Mouse (Mus musculus) liver, embryonic 11.5 days (tissue): ENCODE results near the gene Plekha6. TPM values are rescaled to one million over a fixed set of nuclear protein-coding genes. Genes with fewer than 3 reads are reported as not detected.

Source experiments
- ATAC-seq: fragments of 200-750 bp; cut with Nextera tagmentation; replicated peaks from 2 replicates; pipeline ENCODE4 v1.8.0; 2017; ENCODE audit warnings: moderate number of reproducible peaks, mild to moderate bottlenecking, moderate TSS enrichment, moderate library complexity; ENCODE audit not compliant: low FRiP score
- DNase-seq: peaks from one replicate; pipeline ENCODE4 v3.0.0-alpha.2; 2017; ENCODE audit warnings: low spot score
- H3K27ac ChIP-seq: fragments of 300-500 bp; sonication (generic); 2 replicates; pipeline ENCODE4 v1.5.1; 2014; ENCODE audit warnings: mild to moderate bottlenecking, low read depth, low read length, control low read depth
- H3K27me3 ChIP-seq: fragments of 300-500 bp; sonication (generic); replicated peaks from 2 replicates; pipeline ENCODE4 v1.6.1; 2014; ENCODE audit warnings: low read length, mixed read lengths; ENCODE audit not compliant: control insufficient read depth, insufficient read depth
- H3K36me3 ChIP-seq: fragments of 300-500 bp; sonication (generic); 2 replicates; pipeline ENCODE4 v1.6.1; 2014; ENCODE audit warnings: mild to moderate bottlenecking, low read length, moderate library complexity, mixed read lengths; ENCODE audit not compliant: control insufficient read depth, insufficient read depth
- H3K4me1 ChIP-seq: fragments of 300-500 bp; sonication (generic); replicated peaks from 2 replicates; pipeline ENCODE4 v1.6.1; 2014; ENCODE audit warnings: low read length, mixed read lengths; ENCODE audit not compliant: control insufficient read depth, insufficient read depth
- H3K4me2 ChIP-seq: fragments of 300-500 bp; sonication (generic); 2 replicates; pipeline ENCODE4 v1.6.1; 2014; ENCODE audit warnings: mild to moderate bottlenecking, control low read depth, moderate library complexity
- H3K4me3 ChIP-seq: fragments of 300-500 bp; sonication (generic); 2 replicates; pipeline ENCODE4 v1.5.1; 2014; ENCODE audit warnings: low read depth, low read length, control low read depth
- H3K9ac ChIP-seq: fragments of 300-500 bp; sonication (generic); 2 replicates; pipeline ENCODE4 v1.6.1; 2014; ENCODE audit warnings: low read depth, low read length, control low read depth
- H3K9me3 ChIP-seq: fragments of 300-500 bp; sonication (generic); 2 replicates; pipeline ENCODE4 v1.6.1; 2016; ENCODE audit warnings: low read length, inconsistent platforms, mixed read lengths; ENCODE audit not compliant: control insufficient read depth
- WGBS: fragments of 180-500 bp; shearing (Covaris S2); extraction: QIAGEN DNeasy Blood & Tissue Kit; methylation state at CpG from one replicate; pipeline ENCODE4 v1.1.7; 2014; 5-methylcytosine and 5-hydroxymethylcytosine counted together
- polyA plus RNA-seq: library from polyadenylated mRNA; unstranded; fragments of >200 nt; fragmentation: Nextera tagmentation; extraction: Ambion mirVana; gene quantifications from 2 replicates; pipeline ENCODE4 v1.2.1, GENCODE M21; 2014

Gene Plekha6
- polyA plus RNA-seq, 1 experiment from 2014 or later = 4.3 TPM

DNA sequence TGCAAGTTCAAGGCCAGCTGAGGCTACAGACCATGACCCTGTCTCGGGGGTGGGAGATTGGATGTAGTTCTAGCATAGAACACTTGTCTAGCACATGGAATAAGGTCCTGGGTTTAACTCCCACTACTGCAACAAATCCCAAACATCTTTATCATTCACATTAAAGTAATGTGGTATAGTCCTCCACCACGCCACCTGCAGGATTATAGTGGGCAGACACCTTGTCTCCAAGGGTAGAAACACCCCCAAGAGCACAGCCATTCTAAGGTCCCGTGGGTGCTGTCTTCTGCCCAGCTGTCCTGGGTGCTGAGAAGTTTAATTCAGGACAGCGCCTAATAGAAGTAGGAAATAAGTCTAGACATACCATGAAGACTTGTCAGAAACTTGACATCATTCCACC, 152.6 kb downstream of the Plekha6 start:
- Histone ChIP-seq H3K9me3 (no peaks in the 10 kb centered on the region), H3K4me1 (peaks cover 6% of the 10 kb centered on the region), H3K4me3 (no peak overlapping the region), H3K4me2 (no peak overlapping the region), H3K36me3 (no peaks in the 10 kb centered on the region), H3K27ac (no peak overlapping the region), H3K27me3 (no peaks in the 10 kb centered on the region), H3K9ac (no peak overlapping the region)
- 75% methylated on average over 4 of the region's 4 CpGs for WGBS
- DNase-seq (no peak), ATAC-seq (no peak)

GRCm38 (mm10) chr1:133317149-133317548, 153.1 kb downstream of the Plekha6 start:
- ATAC-seq = no peak
- WGBS = 68% methylated on average over 1 of the region's 1 CpGs

GRCm38 (mm10) chr1:133321267-133321925, 157.4 kb downstream of the Plekha6 start, which contains the start of gene Kiss1:
TSS of gene Kiss1 (plus strand) at chr1:133321875.
- H3K4me2 ChIP-seq = no peak within 1 kb of the TSS
- H3K9me3 ChIP-seq = no peaks in the 10 kb centered on the region
- H3K27ac ChIP-seq = no peak within 1 kb of the TSS
- DNase-seq (no peak), ATAC-seq (no peak)
- H3K9ac ChIP-seq = no peak within 1 kb of the TSS
- H3K27me3 ChIP-seq = no peaks in the 10 kb centered on the region
- no peaks in the 10 kb centered on the region for H3K36me3 ChIP-seq
- WGBS = 80% methylated on average over 13 of the region's 13 CpGs
- no peaks in the 10 kb centered on the region for H3K4me1 ChIP-seq
- no peak within 1 kb of the TSS for H3K4me3 ChIP-seq

More at GRCm38 (mm10) chr1:133317149-133317548, 153.1 kb downstream of the Plekha6 start:
- Histone ChIP-seq H3K4me2 (no peak overlapping the region), H3K4me1 (peaks cover under 1% of the 10 kb centered on the region), H3K9ac (no peak overlapping the region), H3K4me3 (no peak overlapping the region), H3K27ac (no peak overlapping the region), H3K36me3 (no peaks in the 10 kb centered on the region), H3K9me3 (no peaks in the 10 kb centered on the region), H3K27me3 (no peaks in the 10 kb centered on the region)
- no peak for DNase-seq

DNA sequence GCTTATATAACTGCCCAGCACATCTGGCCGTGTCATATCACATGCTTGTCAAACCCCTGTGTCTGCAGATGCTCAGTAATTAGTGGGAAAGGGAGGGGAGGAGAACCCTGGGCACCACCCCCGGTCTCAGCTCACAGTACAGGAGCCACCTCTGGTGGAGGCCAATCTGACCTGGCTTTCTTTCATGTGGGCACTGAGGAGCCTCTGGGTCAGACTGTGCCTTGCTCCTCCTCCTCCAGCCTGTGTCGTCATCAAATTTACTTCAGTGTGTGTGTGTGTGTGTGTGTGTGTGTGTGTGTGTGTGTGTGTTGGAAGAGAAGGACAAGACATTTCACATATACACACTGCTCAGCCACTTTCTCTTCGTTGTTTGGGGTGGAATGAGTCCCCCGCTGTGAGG, 159.3 kb downstream of the Plekha6 start:
- WGBS = 49% methylated on average over 5 of the region's 5 CpGs
- DNase-seq = no peak
- Histone ChIP-seq H3K4me1 (no peaks in the 10 kb centered on the region), H3K27ac (no peak overlapping the region), H3K27me3 (peaks cover 9% of the 10 kb centered on the region), H3K9ac (no peak overlapping the region), H3K9me3 (no peaks in the 10 kb centered on the region), H3K4me2 (no peak overlapping the region), H3K36me3 (no peaks in the 10 kb centered on the region), H3K4me3 (no peak overlapping the region)
- ATAC-seq = no peak

DNA sequence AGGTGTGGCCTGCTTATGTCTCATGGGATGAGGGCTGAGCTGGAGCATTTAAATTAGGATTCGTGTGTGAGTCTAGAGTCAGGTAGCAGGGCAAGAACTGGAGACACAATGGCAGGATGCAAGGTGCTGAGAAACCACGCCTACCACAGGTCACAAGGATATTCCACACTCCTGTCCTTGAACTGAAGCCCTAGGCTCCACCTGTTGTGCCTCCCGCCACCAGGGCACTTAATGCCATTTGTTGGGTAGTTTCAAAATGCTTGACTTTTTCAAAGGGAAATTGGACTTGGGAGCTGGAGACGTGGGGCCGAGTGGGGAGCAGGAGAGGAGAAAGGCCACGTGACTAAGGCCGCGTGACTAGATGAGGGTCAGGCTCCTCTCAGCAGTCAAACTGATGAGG, 161.9 kb downstream of the Plekha6 start:
- Histone ChIP-seq H3K4me1 (no peaks in the 10 kb centered on the region), H3K4me2 (no peak overlapping the region), H3K27me3 (peaks cover 31% of the 10 kb centered on the region), H3K4me3 (no peak overlapping the region), H3K9me3 (no peaks in the 10 kb centered on the region), H3K27ac (no peak overlapping the region), H3K36me3 (no peaks in the 10 kb centered on the region), H3K9ac (no peak overlapping the region)
- no peak for ATAC-seq
- 81% methylated on average over 8 of the region's 8 CpGs for WGBS
- no peak for DNase-seq

DNA sequence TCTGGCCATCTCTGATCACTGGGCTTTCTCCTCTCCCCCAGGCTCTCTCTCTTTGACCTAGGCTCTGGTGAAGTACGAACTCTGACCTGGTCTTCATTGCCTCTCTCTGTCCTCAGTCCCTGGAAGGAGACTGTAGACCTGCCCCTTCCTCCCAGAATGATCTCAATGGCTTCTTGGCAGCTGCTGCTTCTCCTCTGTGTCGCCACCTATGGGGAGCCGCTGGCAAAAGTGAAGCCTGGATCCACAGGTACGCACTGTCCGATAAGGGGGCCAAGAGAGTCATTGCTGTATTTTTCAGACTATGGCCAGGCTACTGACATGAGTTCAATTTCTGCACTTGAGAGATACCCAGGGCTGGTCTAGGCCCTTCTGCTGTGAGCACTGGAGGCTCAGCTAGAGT, 163.1 kb downstream of the Plekha6 start:
- Histone ChIP-seq H3K9me3 (no peaks in the 10 kb centered on the region), H3K36me3 (no peaks in the 10 kb centered on the region), H3K27me3 (peaks cover 38% of the 10 kb centered on the region), H3K4me2 (no peak overlapping the region), H3K9ac (no peak overlapping the region), H3K4me1 (no peaks in the 10 kb centered on the region), H3K27ac (no peak overlapping the region), H3K4me3 (no peak overlapping the region)
- ATAC-seq (no peak), DNase-seq (no peak)
- 48% methylated on average over 5 of the region's 5 CpGs for WGBS

GRCm38 (mm10) chr1:133328299-133328795, 164.3 kb downstream of the Plekha6 start:
- DNase-seq = no peak
- no peaks in the 10 kb centered on the region for H3K36me3 ChIP-seq
- no peak for ATAC-seq
- WGBS = 79% methylated on average over 6 of the region's 6 CpGs
- no peak overlapping the region for H3K4me3 ChIP-seq
- H3K4me1 ChIP-seq = no peaks in the 10 kb centered on the region
- no peak overlapping the region for H3K4me2 ChIP-seq
- no peak overlapping the region for H3K27ac ChIP-seq
- H3K9me3 ChIP-seq = no peaks in the 10 kb centered on the region
- H3K9ac ChIP-seq = no peak overlapping the region
- peaks cover 38% of the 10 kb centered on the region for H3K27me3 ChIP-seq

GRCm38 (mm10) chr1:133328896-133329637, 165.1 kb downstream of the Plekha6 start:
- no peaks in the 10 kb centered on the region for H3K9me3 ChIP-seq
- no peak overlapping the region for H3K4me3 ChIP-seq
- no peak overlapping the region for H3K27ac ChIP-seq
- 11% methylated on average over 34 of the region's 34 CpGs for WGBS
- DNase-seq (no peak), ATAC-seq (no peak)
- no peaks in the 10 kb centered on the region for H3K4me1 ChIP-seq
- H3K36me3 ChIP-seq = no peaks in the 10 kb centered on the region
- H3K9ac ChIP-seq = no peak overlapping the region
- peak overlapping the region; percentile 57 for H3K4me2 ChIP-seq
- peaks cover 38% of the 10 kb centered on the region for H3K27me3 ChIP-seq

DNA sequence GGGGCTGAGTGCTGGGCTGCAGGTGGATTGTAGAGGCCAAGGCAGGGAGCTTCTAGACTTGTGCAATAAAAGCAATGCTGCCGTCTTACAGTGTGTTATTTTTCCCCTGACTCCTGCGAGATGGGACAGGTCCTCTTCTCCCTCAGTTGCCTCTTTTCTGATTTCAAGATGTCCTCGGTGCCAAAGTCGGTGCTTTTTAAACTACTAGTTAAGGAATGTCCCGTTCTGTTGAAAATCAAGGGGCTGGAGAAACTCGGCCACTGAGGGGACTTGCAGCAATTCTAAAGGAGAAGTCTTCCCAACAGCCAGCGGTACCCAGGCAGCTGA, 165.6 kb downstream of the Plekha6 start:
- Histone ChIP-seq H3K27me3 (peaks cover 38% of the 10 kb centered on the region), H3K9ac (no peak overlapping the region), H3K4me1 (no peaks in the 10 kb centered on the region), H3K4me2 (peak overlapping the region; percentile 57), H3K27ac (no peak overlapping the region), H3K4me3 (no peak overlapping the region), H3K36me3 (no peaks in the 10 kb centered on the region), H3K9me3 (no peaks in the 10 kb centered on the region)
- 29% methylated on average over 7 of the region's 7 CpGs for WGBS
- ATAC-seq (no peak), DNase-seq (no peak)
